Mouse (Mus musculus): ENCODE results near the gene Nop56.

The Nop56 gene

DNA sequence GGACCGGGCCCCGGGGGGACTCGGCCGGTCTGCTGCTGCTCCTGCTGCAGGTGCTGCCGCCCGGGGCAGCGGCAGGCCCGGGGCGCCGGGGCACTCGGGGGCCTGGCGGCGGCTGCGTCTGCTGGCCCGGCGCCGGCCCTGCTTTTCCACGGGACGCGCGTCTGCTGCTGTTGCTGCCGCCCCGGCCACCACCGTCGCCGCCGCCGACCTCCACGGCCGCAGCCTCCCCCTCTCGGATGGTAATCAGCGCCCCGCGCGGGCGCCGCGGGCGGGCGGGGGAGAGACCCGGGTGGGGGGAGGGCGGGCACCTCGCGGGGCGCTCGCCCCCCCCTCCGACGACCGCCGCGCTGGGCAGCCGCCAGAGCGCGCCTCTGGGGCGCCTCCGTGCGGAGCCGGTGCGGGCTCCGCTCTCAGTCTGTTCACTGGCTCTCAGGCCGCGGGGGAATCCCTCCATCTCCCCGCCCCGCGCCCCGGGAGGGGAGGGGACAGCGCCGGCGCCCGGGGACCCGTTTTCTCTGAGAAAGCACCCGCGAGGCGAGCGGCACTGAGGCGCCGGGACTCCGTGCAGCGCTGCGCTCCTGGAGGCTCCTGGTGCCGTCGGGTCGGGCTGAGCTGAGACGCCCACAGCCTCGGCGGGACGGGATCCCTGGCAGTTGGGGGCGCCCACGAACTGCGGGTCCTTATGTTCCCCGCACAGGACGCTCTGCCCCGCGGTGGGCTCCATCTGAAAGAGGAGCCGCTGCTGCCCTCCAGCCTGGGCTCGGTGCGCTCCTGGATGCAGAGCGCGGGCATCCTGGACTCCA lies 21.3 kb downstream of the Nop56 start:
- DNase-seq: no peak

DNA sequence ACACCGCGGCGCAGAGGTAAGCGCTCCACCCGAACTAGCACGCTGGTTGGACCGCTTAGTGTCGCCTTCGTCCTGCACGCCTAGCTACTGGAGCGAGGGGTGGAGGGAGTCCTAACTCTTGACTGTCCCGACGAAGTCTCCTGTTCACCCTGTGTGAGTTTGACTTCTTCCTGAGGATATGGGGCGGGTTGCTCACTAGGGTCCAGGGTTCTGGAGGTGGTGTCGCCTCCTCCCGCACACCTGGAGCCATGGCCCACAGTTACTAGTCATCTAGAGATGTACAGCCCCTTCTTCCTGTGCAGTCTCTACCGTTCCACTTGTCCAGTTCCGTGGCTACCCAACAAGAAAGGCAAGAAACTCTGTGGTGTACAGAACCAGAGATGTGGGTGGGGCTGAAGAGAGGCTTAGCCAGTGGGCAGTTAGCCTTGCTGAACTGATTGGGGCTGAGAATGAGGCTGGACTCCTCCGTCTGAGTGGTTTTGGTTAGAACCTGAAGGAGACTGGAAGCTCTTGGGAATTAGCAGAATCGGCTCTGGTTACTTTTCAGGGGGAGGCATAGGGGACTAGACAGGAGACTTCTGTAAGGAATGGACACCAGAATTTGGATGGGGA lies 22.0 kb downstream of the Nop56 start:
- no peak for DNase-seq

- DNase-seq: no peak
These were observed 23.4 kb downstream of the Nop56 start for GRCm38 (mm10) chr2:130297580-130297979.

GRCm38 (mm10) chr2:130303014-130303413 lies 28.8 kb downstream of the Nop56 start:
- DNase-seq: no peak

DNA sequence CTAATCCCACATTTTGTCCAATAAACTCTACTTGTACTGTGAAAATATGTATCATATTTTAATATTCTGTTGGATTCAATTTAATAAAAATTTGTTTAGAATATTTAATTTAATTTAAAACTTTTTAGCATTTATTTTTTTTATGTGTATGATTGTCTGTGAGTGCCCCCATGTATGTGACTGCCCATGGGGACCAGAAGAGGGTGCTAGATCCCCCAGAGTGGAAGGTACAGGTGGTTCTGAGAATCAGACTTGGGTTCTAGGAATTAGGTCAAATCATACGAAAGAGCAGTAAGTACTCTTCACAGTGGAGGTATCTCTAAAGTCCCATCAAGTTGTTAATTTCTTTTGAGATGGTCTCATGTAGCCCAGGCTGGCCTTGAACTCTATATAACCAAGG lies 52.8 kb downstream of the Nop56 start:
- DNase-seq: no peak

Measured in right cerebral cortex, adult 18-20 months (tissue).